Mouse (Mus musculus) brain, embryonic 14.5 days (tissue): ENCODE measurements at regions not wholly inside any gene's neighbourhood (a gene's known extent, or its start where the extent isn't known, plus 50 kb on each side); places are given as distances from the start of the nearest gene placed in this dataset.

ENCODE experiments used
- CTCF ChIP-seq: fragments of 200-500 bp; IDR thresholded peaks from 2 replicates; pipeline ENCODE4 v1.5.1; 2012; ENCODE audit warnings: inconsistent platforms, mild to moderate bottlenecking, moderate library complexity, borderline replicate concordance; ENCODE audit not compliant: insufficient read depth, insufficient read length; ENCODE audit errors: extremely low read depth
- POLR2A ChIP-seq: fragments of 200-500 bp; IDR thresholded peaks from 2 replicates; pipeline ENCODE4 v1.6.1; 2012; ENCODE audit warnings: mild to moderate bottlenecking, inconsistent platforms, borderline replicate concordance; ENCODE audit not compliant: poor library complexity, insufficient read depth, insufficient read length, severe bottlenecking; ENCODE audit errors: extremely low read depth

DNA sequence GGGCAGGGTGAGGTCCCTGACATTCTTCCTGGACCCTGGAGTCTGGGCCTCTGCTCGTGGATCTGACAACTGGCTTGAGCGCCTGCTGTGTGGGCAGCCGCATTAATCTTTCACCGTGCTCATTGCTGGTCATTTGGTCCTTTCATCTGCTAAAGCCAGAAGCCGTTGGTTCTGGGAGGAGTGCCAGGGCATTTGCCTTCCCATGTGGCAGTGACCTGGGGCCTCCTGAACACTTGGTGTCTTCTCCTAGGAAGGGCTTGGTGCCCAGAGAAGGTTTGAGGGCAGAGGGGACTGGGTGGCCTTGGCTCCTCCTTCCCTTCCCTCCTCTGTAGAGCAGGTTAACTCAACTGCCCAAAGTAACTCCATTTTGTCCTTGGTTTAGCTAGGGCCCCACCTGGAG is 79.7 kb upstream of the Adra2c start:
- TF ChIP-seq CTCF (no peak), POLR2A (no peak)
